Mouse (Mus musculus) cerebellum, adult 11 months (tissue): ENCODE measurements around the gene Olfr372.
"Not testable (repeated sequence)": the region's sequence is repeated elsewhere in the genome, so short reads cannot be mapped to it uniquely, and the experiment has no call there.

Experiments
- DNase-seq: peaks from one replicate; pipeline ENCODE4 v3.0.0; 2022

The Olfr372 gene

GRCm38 (mm10) chr8:72040918-72041317 is at the start of gene Olfr372:
Olfr372 (plus strand) TSS chr8:72041218.
- not testable (repeated sequence) for DNase-seq

DNA sequence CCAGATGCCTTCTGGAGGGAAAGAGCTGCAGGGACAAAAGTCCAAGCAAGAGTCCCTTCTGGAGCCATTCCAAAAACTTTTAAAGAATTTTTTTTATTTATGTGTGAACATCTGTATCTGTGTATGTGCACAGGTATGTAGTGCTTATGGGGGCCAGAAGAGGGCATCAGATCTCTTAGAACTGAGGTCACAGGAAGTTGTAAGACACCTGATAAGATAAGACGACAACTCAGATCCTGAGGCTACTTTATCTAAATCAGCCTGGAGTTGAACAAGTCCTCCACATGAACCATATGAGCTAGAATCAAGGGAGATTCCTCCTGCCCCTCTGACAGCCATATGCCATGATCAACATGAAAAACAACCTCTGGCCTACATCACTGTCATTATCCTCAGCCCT is 41.6 kb upstream of the Olfr372 start:
- no peak for DNase-seq

GRCm38 (mm10) chr8:72000223-72000622 is 40.8 kb upstream of the Olfr372 start:
- DNase-seq: no peak

- DNase-seq: no peak
These were observed 38.1 kb upstream of the Olfr372 start for GRCm38 (mm10) chr8:72002942-72003341.

DNA sequence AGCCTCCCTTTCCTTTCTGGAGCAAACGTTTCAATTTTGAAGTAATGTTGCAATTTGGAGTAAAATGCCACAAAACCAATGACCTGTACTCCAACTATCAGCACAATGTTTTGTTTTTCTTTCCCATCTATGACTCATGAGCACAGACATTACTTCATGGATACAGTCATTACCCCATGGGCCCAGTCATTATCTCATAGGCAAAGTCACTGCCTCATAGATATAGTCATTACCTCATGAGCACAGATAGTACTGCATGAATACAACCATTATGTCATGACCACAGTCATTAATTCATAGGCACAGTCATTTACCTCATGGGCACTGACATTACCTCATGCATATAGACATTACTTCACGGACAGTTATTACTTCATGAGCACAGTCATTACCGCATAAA is 35.1 kb upstream of the Olfr372 start:
- no peak for DNase-seq

- DNase-seq: no peak
These were observed 34.3 kb upstream of the Olfr372 start for GRCm38 (mm10) chr8:72006763-72007162.

DNA sequence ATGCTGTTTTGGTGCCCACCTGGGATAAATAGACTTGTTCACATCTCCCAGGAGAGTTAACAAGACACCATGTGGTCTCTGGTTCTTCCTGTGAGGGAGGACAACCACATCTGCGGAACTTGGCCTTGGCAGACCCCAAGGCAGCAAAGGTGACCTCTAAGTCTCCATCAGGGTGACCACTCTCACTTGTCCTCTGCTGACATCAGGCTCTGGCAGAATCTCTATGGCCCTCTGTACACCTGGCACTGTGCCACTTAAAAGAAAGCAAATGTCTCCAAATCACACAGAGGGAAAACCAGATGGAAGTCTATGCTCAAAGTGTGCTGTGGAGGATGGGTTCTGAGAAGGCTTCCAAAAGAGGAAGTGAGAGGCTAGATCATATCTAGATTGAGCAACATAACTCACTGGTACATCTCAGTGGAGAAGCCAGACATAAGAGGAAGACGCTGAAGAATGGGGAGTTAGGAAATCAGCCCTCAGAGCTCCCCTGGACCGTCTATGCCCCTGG is 32.8 kb upstream of the Olfr372 start:
- DNase-seq: no peak

DNA sequence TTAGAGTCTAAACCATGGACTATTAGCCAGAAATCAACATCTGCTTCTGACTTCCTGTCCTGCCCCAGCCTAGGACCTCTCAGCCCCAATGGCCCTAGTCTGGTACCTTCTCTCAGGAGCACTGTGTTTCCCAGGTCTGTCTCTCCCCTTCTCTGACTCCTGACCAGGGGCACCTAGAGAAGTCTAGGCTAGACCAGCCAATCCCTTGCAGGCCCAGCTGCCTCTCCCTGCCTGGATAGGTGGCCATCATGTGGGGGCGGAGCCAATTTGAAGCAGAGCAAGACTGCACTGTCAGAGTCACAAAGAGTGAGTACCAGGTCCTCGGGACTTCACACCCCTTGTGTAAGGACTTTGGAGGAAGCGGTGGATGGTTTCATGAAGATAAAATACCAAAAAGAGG is 31.5 kb upstream of the Olfr372 start, which contains the start of gene Cyp4f18:
Cyp4f18 (minus strand) TSS at position 154 of the 400 bp plus-strand sequence.
- no peak for DNase-seq

- DNase-seq: not testable (repeated sequence)
These were observed 27.4 kb upstream of the Olfr372 start for GRCm38 (mm10) chr8:72013506-72014228.

DNA sequence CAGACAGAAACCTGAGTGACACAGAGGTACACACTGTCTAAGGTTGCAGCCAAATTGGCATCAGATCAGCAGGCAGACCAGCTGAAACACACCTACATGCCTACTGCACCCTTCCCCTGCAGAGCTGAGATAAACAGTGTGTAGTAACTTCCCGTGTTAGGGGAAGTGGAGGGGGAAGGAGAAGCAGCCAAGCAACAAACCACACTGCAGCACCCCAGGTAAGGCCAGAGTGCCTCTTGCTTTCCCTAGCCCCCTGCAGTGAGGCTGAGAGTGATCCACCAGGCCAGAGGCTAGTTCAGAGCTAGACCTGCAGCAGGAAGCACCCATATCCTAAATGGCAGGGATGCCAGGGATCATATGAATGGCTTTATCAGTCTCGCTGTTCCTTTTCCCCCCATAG is 23.7 kb upstream of the Olfr372 start:
- not testable (repeated sequence) for DNase-seq

DNA sequence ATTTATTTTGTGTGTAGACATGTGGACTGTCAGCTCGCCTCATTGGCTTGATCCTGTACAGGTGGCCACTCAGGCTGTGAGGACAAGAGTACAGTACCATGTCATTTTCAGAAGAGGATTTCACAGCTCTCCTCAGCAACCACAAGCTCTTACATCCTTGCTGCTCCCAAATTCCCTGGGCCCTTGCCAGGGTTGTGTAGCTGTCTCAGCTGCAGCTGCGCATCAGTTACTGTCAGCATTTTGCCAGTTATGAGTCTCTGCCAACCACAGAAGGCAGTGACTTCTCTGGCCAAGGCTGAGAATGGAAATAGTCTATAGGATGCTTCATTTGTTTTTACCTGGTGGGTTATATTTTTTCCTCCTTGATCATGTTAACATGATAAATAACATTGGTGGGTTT is 22.9 kb upstream of the Olfr372 start:
- DNase-seq: no peak

DNA sequence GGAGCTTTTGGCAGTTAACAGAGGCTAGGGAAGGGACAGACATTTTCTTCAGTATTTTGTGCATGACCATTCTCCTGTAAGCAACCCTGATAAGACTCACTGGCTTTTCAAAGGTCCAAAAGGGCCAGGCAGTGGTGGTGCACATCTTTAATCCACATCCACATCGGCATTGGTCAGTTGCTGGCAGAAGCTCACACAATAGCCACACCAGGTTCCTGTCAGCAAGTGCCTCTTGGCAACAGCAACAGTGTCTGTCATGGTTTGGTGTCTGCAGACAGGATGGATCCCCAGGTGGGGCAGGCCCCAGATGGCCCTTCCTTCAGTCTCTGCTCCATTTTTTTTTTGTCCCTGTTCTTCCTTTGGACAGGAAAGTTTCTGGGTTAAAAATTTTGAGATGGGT is 22.0 kb upstream of the Olfr372 start:
- peak; percentile 9 for DNase-seq

DNA sequence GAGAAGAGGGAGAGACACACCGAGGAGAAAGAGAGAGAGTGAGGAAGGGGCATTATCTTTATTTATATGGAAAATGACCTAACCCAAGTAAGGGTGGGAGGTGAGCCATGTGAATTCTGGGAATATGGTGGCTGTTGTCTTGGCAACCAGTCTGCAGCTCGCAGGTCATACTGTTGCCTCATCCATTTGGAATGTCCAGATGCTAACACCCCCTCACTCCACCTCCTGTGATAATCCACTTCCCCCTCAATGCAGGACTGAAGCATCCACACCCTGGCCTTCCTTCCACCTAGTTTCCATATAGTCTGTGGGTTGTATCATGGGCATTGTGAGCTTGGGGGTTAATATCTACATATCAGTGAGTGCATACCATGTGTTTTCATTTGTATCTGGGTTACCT is 21.2 kb upstream of the Olfr372 start:
- DNase-seq: no peak

DNA sequence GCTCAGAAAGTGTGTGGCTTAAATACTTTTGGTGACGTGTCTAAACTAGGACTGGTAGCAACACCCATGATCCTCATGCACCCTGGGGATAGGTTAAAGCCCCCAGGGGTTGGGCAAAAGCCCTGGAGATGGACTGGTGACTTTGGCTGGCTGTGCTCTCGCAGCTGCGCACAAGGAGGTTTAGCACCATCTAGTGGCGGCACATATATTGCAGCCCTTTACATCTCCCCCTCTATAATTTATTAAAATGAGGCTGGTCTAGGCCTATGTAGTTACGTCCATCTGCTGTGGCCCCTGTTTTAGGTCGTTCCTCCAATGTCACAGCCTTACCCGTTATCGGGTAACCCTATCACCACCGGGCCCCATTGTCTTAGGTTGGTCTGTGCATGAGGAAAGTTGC is 16.1 kb upstream of the Olfr372 start:
- DNase-seq: peak; percentile 24

- DNase-seq: peak; percentile 34
These were observed 8.1 kb upstream of the Olfr372 start for GRCm38 (mm10) chr8:72032926-72033325.

DNA sequence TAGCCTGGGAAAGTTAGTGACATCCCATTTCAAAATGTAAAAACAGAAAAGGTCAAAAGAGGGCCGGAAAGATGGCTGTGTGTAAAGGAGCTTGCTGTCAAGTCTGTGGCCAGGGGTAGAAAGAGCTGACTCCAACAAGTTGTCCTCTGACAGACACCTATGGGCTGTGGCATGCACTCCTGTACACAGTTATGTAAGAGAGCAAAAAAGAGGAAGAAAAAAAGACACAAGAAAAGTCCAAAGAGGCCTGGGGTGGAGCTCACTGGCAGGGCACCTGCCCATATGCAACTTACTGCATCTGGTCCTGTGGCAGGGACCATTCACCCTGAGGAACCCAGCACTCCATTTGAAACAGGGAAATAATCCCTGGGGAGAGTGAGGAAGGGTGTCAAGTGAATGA is 1.5 kb downstream of the Olfr372 start:
- DNase-seq: no peak

GRCm38 (mm10) chr8:72054633-72055032 is 13.6 kb downstream of the Olfr372 start:
- DNase-seq: not testable (repeated sequence)

DNA sequence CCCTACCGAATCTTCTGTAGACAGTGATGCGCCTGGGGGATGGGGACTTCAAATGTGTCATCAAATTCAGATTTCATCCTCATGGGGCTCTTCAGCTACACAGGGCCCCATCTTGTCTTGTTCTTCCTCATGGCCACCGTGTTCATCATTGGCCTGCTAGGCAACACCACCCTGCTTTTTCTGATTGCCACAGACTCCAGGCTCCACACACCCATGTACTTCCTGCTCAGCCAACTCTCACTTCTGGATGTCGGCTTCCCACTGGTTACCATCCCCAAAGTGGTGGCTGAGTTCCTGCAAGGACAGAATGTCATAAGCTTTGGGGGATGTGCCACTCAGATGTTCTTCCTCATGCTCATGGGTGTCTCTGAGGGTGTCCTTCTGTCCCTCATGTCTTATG is 16.6 kb downstream of the Olfr372 start:
- DNase-seq: not testable (repeated sequence)

DNA sequence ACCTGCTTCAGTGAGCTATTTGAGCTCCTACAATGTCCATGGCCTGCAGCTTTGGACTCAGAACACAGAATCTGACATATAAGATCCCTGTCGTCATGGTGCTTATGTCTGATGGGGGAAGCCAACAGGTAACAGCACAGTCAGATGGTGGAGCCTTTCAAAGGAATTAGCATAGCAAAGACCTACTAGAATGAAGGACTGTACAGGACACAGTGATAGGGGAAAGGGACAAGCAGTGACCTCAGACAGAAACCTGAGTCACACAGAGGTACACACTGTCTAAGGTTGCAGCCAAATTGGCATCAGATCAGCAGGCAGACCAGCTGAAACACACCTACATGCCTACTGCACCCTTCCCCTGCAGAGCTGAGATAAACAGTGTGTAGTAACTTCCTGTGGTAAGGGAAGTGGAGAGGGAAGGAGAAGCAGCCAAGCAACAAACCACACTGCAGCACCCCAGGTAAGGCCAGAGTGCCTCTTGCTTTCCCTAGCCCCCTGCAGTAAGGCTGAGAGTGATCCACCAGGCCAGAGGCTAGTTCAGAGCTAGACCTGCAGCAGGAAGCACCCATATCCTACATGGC is 25.9 kb downstream of the Olfr372 start:
- DNase-seq: not testable (repeated sequence)

DNA sequence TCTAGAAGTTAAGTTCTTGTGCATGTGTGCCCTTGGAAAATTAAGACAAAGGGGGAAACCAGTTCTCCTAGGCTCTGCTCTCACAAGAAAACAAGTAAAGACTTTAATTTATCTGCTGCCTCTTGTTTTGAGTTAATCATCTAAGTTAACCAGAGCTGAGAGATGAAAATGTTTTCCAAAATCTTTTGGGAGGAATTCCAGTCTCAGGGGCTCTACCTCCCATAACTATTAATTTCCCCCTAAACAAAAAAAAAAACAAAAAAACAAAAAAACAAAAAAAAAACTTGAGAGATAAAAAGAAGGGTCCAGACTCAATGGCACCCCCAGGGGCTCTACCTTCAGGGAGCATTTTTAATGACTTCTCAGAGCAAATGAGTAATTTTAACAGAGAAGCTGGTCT is 41.9 kb downstream of the Olfr372 start, which contains the start of gene Olfr373:
Olfr373 (plus strand) TSS at position 301 of the 400 bp plus-strand sequence.
- not testable (repeated sequence) for DNase-seq

DNA sequence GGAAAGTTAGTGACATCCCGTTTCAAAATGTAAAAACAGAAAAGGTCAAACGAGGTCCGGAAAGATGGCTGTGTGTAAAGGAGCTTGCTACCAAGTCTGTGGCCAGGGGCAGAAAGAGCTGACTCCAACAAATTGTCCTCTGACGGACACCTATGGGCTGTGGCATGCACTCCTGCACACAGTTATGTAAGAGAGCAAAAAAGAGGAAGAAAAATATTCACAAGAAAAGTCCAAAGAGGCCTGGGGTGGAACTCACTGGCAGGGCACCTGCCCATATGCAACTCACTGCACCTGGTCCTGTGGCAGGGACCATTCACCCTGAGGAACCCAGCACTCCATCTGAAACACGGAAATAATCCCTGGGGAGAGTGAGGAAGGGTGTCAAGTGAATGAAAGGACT is 43.7 kb downstream of the Olfr372 start:
- DNase-seq: no peak

GRCm38 (mm10) chr8:72087611-72088010 is 46.6 kb downstream of the Olfr372 start:
- DNase-seq: not testable (repeated sequence)

GRCm38 (mm10) chr8:72096721-72097120 is 55.7 kb downstream of the Olfr372 start:
- not testable (repeated sequence) for DNase-seq
